Mouse (Mus musculus) lung, adult 18-20 months (tissue): ENCODE data around the gene Gm8922.
"Not testable (repeated sequence)": the region's sequence is repeated elsewhere in the genome, so short reads cannot be mapped to it uniquely, and the experiment has no call there.

ENCODE experiments used
- DNase-seq, 2 experiments: peaks; one replicate each; pipeline ENCODE4 v3.0.0; 2022; ENCODE audit warnings: mixed read lengths in 2 of 2

The Gm8922 gene

GRCm38 (mm10) chr5:11681659-11682058 lies at the start of gene Gm8922:
Gene Gm8922, plus strand, starts transcription at chr5:11681959.
- DNase-seq: not testable (repeated sequence)
